Mouse (Mus musculus) CH12.LX (cell line): ENCODE data around the gene Ankrd11.
A peak's percentile ranks its signal among the peaks of the same experiment; 100 is the strongest.

Experiments
- CHD2 ChIP-seq: IDR thresholded peaks from 2 replicates; pipeline ENCODE4 v1.6.1; 2011; ENCODE audit warnings: low read length, improper control_type of control experiment
- CTCF ChIP-seq, 2 experiments: IDR thresholded peaks in 1 of 2; conservative IDR thresholded peaks in 1 of 2; 2 replicates each; pipeline ENCODE4 v1.5.1; 2011 to 2012; ENCODE audit warnings: low read depth in 2 of 2, low read length in 2 of 2, improper control_type of control experiment in 1 of 2, inconsistent platforms in 1 of 2, mild to moderate bottlenecking in 1 of 2, moderate library complexity in 1 of 2
- E2F4 ChIP-seq: IDR thresholded peaks from 2 replicates; pipeline ENCODE4 v1.6.1; 2011; ENCODE audit warnings: low read depth, low read length, improper control_type of control experiment; ENCODE audit not compliant: insufficient replicate concordance
- EP300 ChIP-seq: IDR thresholded peaks from 2 replicates; pipeline ENCODE4 v1.6.1; 2011; ENCODE audit warnings: low read length, improper control_type of control experiment
- GABPA ChIP-seq: IDR thresholded peaks from 2 replicates; pipeline ENCODE4 v1.6.1; 2012; ENCODE audit warnings: low read depth, low read length, improper control_type of control experiment, inconsistent platforms; ENCODE audit not compliant: insufficient replicate concordance
- HCFC1 ChIP-seq: IDR thresholded peaks from 2 replicates; pipeline ENCODE4 v1.6.1; 2012; ENCODE audit warnings: low read depth, mild to moderate bottlenecking, inconsistent platforms, low read length, improper control_type of control experiment
- MAFK ChIP-seq: IDR thresholded peaks from 2 replicates; pipeline ENCODE4 v1.6.1; 2011; ENCODE audit warnings: low read length, improper control_type of control experiment; ENCODE audit not compliant: insufficient replicate concordance
- NRF1 ChIP-seq: IDR thresholded peaks from 2 replicates; pipeline ENCODE4 v1.6.1; 2014; ENCODE audit warnings: low read depth, mild to moderate bottlenecking, inconsistent platforms, low read length, improper control_type of control experiment, moderate library complexity
- POLR2A ChIP-seq: IDR thresholded peaks from 2 replicates; pipeline ENCODE4 v1.6.1; 2011; ENCODE audit warnings: low read depth, mild to moderate bottlenecking, improper control_type of control experiment, low read length
- POLR2AphosphoS2 ChIP-seq: IDR thresholded peaks from 2 replicates; pipeline ENCODE4 v1.6.1; 2011; ENCODE audit warnings: low read depth, low read length, improper control_type of control experiment
- SIN3A ChIP-seq: IDR thresholded peaks from 2 replicates; pipeline ENCODE4 v1.6.1; 2012; ENCODE audit warnings: low read length, improper control_type of control experiment, inconsistent platforms
- TBP ChIP-seq: conservative IDR thresholded peaks from 2 replicates; pipeline ENCODE4 v1.6.1; 2011; ENCODE audit warnings: low read depth, low read length, improper control_type of control experiment
- UBTF ChIP-seq: IDR thresholded peaks from 2 replicates; pipeline ENCODE4 v1.6.1; 2012; ENCODE audit warnings: low read depth, mild to moderate bottlenecking, inconsistent platforms, low read length, improper control_type of control experiment, moderate library complexity
- USF1 ChIP-seq: IDR thresholded peaks from 2 replicates; pipeline ENCODE4 v1.6.1; 2014; ENCODE audit warnings: low read depth, mild to moderate bottlenecking, inconsistent platforms, low read length, improper control_type of control experiment

GRCm38 (mm10) chr8:123042158-123042973 lies at the start of gene Ankrd11:
- no peak; the same call in 1 of the 2 replicates for TF ChIP-seq EP300
- TF ChIP-seq POLR2A: peak; percentile 98
- no peak for TF ChIP-seq E2F4
- 0 out of 4 replicates have a peak, but pooled peaks of 1 of the 2 experiments have one; percentile 22 for TF ChIP-seq CTCF (conservative IDR thresholded peaks at IDR 0.05 in 1 of 2, IDR thresholded peaks at IDR 0.05 in 1 of 2; ENCODE audit: low read depth in 2 of 2, low read length in 2 of 2)
- TF ChIP-seq HCFC1: peak; percentile 83
- peak; percentile 84; the same call in 1 of the 2 replicates for TF ChIP-seq POLR2AphosphoS2
- peak; percentile 99 for TF ChIP-seq SIN3A
- peak; percentile 72 for TF ChIP-seq GABPA
- no peak for TF ChIP-seq MAFK
- peak; percentile 76; the same call in 1 of the 2 replicates for TF ChIP-seq TBP
- TF ChIP-seq UBTF: peak; percentile 52; the same call in 1 of the 2 replicates
- 0 out of 2 replicates have a peak, but pooled peaks have one; percentile 5 for TF ChIP-seq USF1
- peak; percentile 91 for TF ChIP-seq CHD2
- peak; percentile 41; the same call in 1 of the 2 replicates for TF ChIP-seq NRF1
